Mouse (Mus musculus) cerebellum, postnatal 14 days (tissue): ENCODE measurements at regions not wholly inside any gene's neighbourhood (a gene's known extent, or its start where the extent isn't known, plus 50 kb on each side); places are given as distances from the start of the nearest gene placed in this dataset.
A peak's percentile ranks its signal among the peaks of the same experiment; 100 is the strongest.

Experiments used
- DNase-seq, 2 experiments: peaks; one replicate each; pipeline ENCODE4 v3.0.0; 2021; ENCODE audit warnings: mixed read lengths in 2 of 2

DNA sequence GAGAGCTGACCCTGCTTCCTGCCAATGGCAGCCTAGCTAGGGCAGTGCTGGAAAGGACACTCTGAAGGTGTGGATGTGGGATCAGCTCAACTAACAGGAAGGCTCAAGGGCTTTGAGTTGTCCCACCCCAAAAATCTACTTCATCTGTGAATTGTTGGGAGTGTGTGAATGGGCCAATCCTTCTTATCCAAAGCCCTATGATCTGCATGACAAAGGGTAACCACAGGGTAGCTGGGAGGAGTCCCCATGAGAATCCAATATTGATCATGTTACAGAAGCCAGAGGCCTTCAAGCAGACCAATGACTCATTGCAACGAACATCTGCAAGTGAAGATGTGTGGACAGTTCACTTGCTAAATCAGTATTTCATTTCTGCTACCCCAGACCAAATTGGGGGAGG, 51.1 kb upstream of the Adra1b start:
- no peak for DNase-seq

DNA sequence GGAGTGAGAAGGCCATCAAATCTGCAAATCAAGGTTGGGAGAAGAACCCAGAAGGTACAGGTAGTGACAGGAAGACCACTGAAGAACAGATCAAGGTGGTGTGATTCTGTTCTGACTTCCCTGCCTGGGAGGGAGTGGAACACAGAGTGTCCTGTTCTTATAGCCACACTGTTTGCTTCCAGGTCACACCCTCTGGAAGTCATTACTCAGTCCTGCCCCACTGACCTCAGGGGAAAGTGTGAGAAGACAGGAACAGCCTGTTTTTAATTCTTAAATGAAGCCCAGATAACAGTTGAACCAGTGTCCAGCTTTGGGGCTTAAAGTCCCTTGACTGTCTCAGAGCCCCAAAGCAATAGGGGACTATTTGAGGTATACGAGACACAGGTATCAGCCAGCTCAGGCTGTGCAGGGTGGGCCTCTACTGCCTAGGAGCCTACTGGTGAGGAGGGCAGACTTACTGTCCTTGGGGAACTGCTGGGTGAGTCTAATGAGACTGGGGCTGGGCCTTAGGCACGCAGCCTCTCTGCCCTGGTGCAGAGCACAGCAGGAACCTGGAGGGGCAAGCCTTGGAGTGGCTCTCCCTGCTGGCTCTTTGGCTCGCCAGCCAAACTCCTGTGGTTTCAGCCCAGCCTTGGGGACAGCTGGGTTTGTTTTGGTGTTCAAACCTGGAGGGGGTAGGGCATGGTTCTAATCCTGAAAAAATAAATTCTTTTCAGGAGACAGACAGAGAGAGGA, 57.4 kb upstream of the Adra1b start:
- DNase-seq: peak; percentile 8 to 29

DNA sequence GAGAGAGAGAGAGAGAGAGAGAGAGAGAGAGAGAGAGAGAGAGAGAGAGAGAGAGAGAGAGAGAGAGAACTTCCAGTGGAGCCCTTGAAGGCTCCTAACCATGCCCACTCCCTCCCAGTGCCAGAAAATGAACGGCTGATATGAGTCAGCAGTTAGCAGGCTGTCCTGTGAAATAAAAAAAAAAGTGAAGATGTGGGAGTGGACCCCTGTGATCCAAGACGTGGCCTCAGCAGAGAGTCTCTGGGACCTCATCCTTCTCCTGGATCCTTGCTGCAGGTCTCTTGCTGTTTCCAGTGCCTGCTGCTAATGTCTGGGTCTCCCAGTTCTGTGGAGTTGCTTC, 57.9 kb upstream of the Adra1b start:
- DNase-seq: no peak

- DNase-seq: no peak
These were observed 59.5 kb upstream of the Adra1b start for GRCm38 (mm10) chr11:43960348-43961105.

DNA sequence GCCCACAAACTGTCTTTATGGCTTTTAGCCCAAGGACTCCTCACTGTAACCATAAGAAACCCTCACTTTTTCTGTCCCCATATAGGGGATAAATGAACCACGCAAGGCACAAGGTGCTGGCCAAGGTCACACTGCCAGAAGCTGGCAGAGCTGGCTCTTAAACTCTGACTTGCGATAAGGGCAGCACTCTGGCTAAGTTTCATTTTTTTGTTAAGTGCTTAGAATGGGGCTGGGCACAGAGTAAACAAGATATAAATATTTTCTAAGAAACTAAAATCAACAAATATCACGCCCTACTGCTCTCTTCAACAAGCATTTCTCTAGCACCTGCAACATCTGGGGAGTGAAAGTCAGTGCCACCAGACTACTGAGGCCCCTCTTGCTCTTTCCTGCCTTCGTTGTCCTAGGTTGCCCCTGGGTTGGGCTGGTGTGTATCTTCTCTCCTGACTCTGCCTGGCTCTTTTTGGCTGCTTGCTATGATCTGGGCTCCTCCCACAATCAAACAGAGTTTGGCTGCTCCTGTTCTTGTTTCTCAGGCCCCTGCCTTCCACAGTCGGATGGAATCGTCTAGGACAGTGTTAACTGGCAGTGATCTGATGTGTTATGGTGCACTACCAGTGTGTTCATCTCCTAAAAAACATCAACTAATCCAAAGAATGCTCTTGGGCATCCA, 60.5 kb upstream of the Adra1b start:
- no peak for DNase-seq

GRCm38 (mm10) chr11:43967764-43968163, 66.8 kb upstream of the Adra1b start:
- DNase-seq: no peak

DNA sequence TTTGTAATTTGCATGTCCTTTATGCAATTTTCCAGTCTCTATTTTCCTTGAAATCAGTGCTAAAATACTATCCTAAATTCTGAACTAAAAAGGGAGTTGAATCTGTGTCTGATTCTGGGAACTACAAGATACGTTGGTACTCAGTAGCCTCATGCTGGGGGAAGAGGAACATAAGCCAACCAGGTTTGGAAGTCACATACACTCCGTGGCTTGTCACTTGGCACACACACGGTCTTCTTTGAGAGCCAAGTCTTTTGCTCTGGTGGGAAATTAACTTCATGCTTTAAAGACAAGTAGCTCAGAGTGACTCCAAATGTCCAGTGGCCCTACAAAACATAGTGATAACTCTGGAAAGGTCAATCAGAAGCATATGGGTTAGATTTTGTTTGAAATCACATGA, 70.9 kb upstream of the Adra1b start:
- peak; percentile 26 to 63 for DNase-seq

- DNase-seq: no peak
These were observed 75.0 kb upstream of the Adra1b start for GRCm38 (mm10) chr11:43976024-43976423.

DNA sequence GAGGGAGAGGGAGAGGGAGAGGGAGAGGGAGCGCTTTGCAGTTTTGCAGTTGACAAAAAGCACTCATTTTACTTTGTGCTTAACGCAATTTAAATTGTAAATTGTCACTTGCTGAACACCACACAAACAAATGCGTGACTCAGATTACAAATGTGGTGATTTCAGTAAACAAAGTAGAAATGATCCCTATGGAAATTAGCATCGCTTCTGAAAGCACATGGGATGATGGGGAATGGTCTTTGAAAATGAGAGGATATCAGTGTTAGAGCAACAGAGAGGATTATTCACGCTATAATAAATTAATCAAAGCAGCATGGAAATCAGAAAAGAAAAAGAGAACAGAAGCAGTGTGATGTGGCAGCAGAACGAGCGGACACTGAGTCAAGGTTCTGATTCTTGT, 78.4 kb upstream of the Adra1b start:
- no peak for DNase-seq

DNA sequence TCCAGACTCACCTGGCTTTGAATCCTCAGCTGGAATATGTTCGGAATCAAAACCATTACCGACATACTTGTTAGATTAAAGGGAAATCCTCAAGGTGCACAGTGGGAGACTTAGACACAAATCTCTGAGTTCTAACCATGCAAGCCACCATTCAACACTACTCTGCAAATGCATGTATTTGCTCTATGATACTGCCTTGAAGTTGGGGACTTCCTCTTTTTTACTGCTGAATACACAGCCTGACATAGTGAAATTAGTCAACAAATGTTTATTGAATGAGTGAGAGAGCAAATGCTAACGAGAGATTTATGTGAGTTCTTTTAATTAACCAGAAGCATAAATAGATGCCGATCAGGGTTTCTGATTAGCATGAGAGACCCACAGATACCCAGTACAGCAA, 79.4 kb upstream of the Adra1b start:
- DNase-seq: no peak

GRCm38 (mm10) chr11:43989911-43990430, 89.0 kb upstream of the Adra1b start:
- peak; percentile 26 to 36 for DNase-seq

GRCm38 (mm10) chr11:43992011-43992471, 91.0 kb upstream of the Adra1b start:
- no peak for DNase-seq

GRCm38 (mm10) chr11:43998046-43998725, 97.2 kb upstream of the Adra1b start:
- no peak for DNase-seq

DNA sequence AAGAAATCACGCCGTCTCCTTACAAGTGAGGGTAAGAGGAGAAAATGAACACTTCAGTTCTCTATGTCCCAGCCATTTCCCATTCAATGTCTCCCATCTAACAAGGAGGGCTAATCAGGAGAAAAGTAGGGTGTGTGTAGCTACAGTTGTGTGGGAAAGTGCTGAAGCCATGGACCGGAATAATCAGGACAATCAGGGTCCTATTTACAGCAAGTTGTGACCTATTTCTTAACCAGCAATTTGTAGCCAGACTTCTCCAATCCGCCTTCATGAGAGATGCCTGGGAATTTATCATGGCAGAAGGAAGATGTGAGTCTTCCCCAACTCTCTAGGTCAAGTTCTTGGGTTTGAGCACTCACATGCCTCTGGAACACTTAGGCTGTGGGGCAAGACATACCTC, 99.0 kb upstream of the Adra1b start:
- DNase-seq: no peak

DNA sequence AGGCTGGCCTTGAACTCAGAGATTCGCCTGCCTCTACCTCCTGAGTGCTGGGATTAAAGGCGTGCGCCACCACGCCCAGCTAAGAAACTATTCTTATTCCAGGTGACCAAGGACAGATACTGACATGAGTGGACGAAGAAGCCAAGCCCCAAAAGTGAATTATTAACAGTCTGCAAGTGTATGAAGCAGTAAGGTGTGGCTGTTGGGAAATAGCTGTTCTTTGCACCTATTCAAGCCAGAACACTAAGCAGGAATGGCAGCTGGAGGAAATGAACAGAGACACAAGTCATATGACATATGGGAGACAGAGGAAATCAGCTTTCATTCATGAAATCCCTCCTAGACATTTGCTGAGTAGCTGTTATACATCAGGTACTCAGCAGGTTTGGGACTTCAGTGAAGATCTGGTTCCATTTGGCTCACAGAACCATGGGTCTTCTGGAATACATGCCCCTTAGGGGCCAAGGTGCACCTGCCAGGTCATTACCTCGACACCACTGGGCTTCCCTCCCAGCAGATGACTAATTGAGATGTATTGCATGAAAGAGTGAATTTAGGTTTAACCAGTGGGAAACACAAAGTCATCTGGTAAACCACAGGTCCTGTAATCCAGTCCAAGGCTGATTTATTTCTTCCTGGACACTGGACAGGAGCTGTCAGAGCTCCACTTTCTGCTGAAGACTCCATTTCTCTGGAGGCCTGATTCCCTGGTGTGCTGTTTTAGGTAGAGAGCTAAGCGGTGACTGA, 101.0 kb upstream of the Adra1b start:
- peak; percentile 27 to 28 for DNase-seq

DNA sequence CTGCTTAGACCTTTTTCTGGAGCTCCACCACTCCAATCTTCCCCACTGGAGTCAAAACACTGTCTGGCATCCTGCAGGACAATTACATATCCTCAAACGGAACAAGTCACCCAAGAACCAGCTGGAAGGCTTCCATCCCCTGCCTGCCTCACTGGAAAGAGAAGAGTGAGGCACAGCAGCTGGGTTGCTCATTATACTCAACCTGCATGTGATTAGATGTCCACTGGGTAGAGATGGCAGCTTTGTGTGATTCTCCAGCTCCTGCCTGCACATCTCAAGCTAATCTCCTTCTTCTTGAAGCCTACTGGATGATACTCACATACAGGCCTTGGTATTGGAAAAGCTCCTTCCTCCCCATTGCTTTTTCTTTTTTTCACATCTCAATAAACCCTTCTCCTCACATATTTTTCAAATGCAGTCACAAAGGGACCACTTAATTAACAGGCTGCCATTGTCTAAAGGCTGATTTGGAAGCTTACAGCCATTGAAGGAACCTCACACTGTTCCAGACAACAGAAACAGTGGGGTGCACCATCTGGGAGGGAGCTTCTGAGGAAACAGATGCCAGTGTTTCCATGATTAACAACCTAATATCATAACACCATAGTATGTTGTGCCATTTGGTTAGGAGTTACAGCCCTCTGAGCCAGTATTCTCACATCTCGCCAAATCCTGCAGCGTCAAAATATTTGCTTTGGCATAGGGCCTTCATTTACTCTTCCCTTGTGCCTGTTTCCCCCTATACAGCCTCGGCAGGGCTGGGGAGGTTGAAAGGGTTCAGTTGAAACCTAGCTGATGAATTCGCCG, 101.9 kb upstream of the Adra1b start:
- peak; percentile 63 to 77 for DNase-seq

GRCm38 (mm10) chr11:44007526-44008040, 106.6 kb upstream of the Adra1b start:
- no peak for DNase-seq

- no peak for DNase-seq
These were observed 111.3 kb upstream of the Adra1b start for GRCm38 (mm10) chr11:44012314-44012713.

DNA sequence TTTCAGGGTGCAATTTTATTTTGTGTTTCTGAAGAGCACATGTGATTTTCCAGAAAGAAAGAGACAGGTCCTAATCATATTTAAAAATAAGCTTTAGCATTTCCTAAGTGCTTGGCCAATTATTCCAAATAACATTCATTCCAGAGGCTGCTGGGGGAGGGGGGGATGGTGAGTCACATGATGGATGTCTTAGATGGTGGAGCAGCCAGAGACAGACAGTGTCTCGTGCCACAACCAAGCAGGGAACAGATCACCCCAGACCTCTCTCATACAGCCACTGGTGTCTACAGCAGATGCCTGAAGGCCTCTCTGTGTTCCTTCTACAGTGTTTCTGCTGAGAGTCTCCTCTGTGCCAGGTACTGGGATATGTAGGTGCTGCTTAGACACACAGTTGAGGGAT, 112.8 kb upstream of the Adra1b start:
- no peak for DNase-seq

DNA sequence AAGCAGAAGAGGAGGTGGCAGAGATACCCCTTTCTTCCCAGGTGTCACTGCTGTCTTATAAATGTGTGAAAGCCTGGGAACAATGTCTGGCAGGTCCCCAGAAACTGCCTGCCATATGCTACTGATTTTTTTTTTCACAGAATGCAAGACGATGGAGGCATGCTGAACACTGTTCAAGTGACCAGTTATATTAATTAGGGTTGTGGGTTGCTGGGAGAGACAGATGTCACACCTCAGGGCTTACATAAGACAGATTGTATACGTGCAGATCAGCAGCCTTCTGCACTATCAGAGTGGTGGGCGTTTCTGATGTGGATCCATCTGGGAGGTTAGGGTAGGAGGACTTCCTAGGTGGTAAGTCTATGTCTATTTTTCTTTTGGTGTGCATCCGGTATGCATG, 120.6 kb upstream of the Adra1b start:
- DNase-seq: peak in 1 of 2 experiments; percentile 28

DNA sequence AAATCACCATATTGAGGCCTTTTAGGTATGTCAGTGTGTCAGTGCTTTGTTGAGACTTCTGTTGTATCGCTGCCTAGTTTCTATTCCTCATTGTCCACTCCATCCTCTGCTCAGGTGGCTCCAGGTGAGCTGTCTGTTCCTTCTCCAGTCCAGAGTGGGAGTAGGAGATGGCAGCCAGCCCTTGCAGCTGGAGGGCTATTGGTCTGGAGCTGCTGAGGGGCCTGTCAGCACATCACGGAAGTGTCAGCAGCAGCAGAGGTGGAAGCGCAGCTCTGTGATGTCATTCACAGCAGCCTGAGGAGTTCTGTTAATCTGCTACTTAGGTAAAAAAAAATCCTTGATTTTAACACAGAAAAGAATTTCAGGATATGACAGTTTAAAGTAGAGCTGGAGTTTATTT, 126.0 kb upstream of the Adra1b start:
- DNase-seq: no peak
